Mouse (Mus musculus): Measurements from ENCODE around the gene Tnrc18. TPM values are rescaled to one million over a fixed set of nuclear protein-coding genes. Genes with fewer than 3 reads are reported as not detected.

Tnrc18 gene
- polyA plus RNA-seq, 1 experiment from 2014 or later: 9.9 TPM

DNA sequence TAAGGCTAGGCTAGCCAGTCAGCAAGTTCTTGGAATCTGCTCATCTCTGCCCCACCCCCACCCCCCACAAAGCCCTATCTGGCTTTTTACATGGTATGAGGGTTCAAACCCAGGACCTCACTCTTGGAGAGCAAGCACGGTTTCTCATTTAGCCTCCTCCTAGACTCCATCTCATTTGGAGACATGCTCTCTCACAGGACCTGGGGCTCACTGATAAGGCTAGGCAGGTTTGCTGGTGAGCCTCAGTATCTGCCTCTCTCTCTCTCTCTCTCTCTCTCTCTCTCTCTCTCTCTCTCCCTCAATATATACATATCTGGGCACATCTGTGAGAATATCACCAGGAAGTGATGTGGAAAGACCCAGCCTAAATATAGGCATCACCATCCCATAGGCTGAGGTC is 138.4 kb downstream of the Tnrc18 start:
- no peak overlapping the region for H3K4me3 ChIP-seq (ENCODE audit: low read depth, low read length)
- WGBS: 95% methylated on average over 1 of the region's 1 CpGs
- no peaks in the 10 kb centered on the region for H3K36me3 ChIP-seq (ENCODE audit: control insufficient read depth, insufficient read depth)
- no peaks in the 10 kb centered on the region for H3K4me1 ChIP-seq (replicated peaks; ENCODE audit: control insufficient read depth, insufficient read depth, low read length)
- no peaks in the 10 kb centered on the region for H3K27me3 ChIP-seq (replicated peaks; ENCODE audit: control insufficient read depth, insufficient read depth, low read length)
- no peak overlapping the region for H3K4me2 ChIP-seq (replicated peaks; ENCODE audit: low read depth)
- H3K9ac ChIP-seq (ENCODE audit: low read depth, low read length): no peak overlapping the region
- no peak for ATAC-seq
- H3K9me3 ChIP-seq (ENCODE audit: control insufficient read depth): no peaks in the 10 kb centered on the region
- no peak overlapping the region for H3K27ac ChIP-seq (ENCODE audit: low read depth, low read length)
- no peak for TF ChIP-seq CTCF (IDR thresholded peaks at IDR 0.05; ENCODE audit: low read depth)

DNA sequence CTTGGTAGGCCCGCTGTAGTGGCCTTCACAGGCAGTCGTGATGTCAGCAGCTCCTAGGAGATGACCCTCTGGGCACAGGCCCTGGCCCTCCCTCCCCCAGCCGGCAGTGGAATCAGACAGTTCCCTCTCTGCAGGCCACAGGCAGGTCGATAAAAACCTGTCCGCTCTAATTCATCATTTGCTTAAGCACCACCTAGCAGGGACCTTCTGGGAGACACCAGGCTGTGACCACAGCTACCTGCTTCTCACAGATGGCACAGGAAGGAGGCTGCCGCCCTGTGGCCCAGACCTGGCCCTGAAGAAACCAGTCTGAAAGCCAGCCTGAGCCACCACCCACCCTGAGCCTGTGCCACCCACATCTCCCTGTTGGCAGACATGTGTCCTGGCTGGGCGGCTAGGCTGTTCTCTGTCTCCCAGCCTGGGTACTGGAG is 139.3 kb downstream of the Tnrc18 start:
- H3K9me3 ChIP-seq (ENCODE audit: control insufficient read depth): no peaks in the 10 kb centered on the region
- no peaks in the 10 kb centered on the region for H3K27me3 ChIP-seq (replicated peaks; ENCODE audit: control insufficient read depth, insufficient read depth, low read length)
- ATAC-seq: no peak
- no peak overlapping the region for H3K9ac ChIP-seq (ENCODE audit: low read depth, low read length)
- no peak overlapping the region for H3K4me3 ChIP-seq (ENCODE audit: low read depth, low read length)
- no peak overlapping the region for H3K4me2 ChIP-seq (replicated peaks; ENCODE audit: low read depth)
- WGBS: 41% methylated on average over 7 of the region's 7 CpGs
- H3K4me1 ChIP-seq (replicated peaks; ENCODE audit: control insufficient read depth, insufficient read depth, low read length): no peaks in the 10 kb centered on the region
- TF ChIP-seq CTCF (IDR thresholded peaks at IDR 0.05; ENCODE audit: low read depth): no peak
- no peaks in the 10 kb centered on the region for H3K36me3 ChIP-seq (ENCODE audit: control insufficient read depth, insufficient read depth)
- no peak overlapping the region for H3K27ac ChIP-seq (ENCODE audit: low read depth, low read length)

Other genes with a start within 250 kb of the Tnrc18 start
- gene Mmd2, start 208.9 kb downstream of the Tnrc18 start, polyA plus RNA-seq (2015; fragmentation: Nextera tagmentation; extraction: Ambion mirVana): 0.52 and 0.63 TPM in 2 replicates
- 25.5 and 29.4 TPM in 2 replicates for gene Wipi2, start 190.0 kb downstream of the Tnrc18 start, polyA plus RNA-seq (2015; fragmentation: Nextera tagmentation; extraction: Ambion mirVana)
- 2.9 and 3.5 TPM in 2 replicates for gene Slc29a4, start 125.2 kb downstream of the Tnrc18 start, polyA plus RNA-seq (2015; fragmentation: Nextera tagmentation; extraction: Ambion mirVana)
- 5.6 and 6.2 TPM in 2 replicates for gene Fbxl18, start 77.8 kb upstream of the Tnrc18 start, polyA plus RNA-seq (2015; fragmentation: Nextera tagmentation; extraction: Ambion mirVana)
- 22,808 and 23,070 TPM in 2 replicates for gene Actb, start 89.1 kb upstream of the Tnrc18 start, polyA plus RNA-seq (2015; fragmentation: Nextera tagmentation; extraction: Ambion mirVana)
- 36.5 and 37.1 TPM in 2 replicates for gene Fscn1, start 142.7 kb upstream of the Tnrc18 start, polyA plus RNA-seq (2015; fragmentation: Nextera tagmentation; extraction: Ambion mirVana)